Mouse (Mus musculus): ENCODE measurements at regions not wholly inside any gene's neighbourhood (a gene's known extent, or its start where the extent isn't known, plus 50 kb on each side); places are given as distances from the start of the nearest gene placed in this dataset.

DNA sequence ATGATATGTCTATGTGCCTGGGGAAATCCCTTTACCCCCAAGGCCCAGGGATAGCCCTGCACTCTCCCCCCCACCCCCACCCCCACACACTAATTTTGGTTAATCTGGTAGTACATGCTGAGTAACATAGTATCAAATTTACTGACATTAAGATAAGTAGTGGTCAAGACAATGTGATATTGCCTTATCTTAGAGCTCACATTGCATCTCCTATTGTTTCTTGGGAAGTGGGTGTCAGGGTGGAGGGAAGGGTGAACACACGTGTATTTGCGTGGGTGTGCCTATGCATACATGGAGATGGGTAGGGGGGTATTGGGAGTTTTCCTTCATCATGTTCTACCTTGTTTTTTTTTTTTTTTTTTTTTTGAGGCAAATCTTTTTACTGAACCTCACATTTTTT, 474.8 kb upstream of the Smim15 start:
- no peak for TF ChIP-seq GATA1 (IDR thresholded peaks at IDR 0.05; ENCODE audit: low read length)

DNA sequence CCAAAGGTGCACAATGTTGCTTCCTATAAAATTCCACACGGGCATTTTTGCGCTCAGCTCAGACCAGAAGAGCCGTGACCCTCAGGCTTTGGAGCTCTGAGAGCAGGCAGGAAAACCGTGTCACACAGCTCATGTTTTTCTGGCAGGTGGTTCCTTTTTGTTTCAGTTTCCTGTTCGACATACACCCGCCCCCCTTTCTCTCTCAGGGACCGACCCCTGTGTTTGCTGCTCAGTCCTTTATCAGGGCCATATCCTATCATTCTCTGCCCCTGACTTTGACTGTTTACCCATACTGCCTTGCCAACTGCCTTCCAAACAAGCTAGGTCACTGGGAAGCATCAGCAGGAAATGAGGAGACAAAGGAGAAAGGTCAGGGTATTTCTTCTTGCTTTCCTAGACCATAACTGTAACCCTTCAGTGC, 475.5 kb upstream of the Smim15 start:
- no peak for TF ChIP-seq GATA1 (IDR thresholded peaks at IDR 0.05; ENCODE audit: low read length)

DNA sequence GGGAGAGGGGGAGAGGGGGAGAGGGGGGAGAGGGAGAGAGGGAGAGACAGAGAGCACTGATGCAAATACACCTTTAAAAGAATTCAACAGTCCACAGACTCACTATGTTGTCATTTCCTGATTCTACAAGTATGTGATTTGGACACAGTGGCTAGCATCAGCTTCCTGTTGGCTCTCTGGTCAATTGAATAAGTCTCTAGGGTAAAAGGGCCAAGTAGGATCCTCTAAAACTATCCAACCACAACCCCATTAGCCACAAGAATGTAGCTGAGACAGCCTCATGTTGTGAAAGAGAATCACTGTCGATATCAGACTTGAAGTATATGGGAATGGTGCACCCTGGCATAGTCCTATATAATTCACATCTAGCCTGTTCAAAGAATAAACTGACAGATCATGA, 481.8 kb upstream of the Smim15 start:
- TF ChIP-seq GATA1 (IDR thresholded peaks at IDR 0.05; ENCODE audit: low read length) = no peak

DNA sequence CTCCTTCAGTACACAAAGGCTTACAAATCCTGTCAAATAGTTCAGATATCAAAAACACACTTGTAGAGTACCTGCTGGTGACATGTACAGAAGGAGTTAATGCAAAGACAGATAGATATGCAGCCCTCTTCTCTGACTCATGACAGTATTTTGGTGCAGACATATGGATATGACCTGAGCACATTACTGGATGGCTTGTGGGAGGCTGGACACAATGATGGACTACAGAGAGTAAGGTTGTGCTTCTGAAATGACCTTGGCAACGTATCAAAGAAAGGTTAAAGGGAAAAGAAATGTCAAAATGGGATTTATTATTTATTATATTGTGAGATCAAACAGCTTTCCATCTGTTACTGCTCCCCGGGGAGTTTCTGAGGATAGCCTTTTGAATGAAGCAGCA, 482.7 kb upstream of the Smim15 start:
- no peak for TF ChIP-seq GATA1 (IDR thresholded peaks at IDR 0.05; ENCODE audit: low read length)

DNA sequence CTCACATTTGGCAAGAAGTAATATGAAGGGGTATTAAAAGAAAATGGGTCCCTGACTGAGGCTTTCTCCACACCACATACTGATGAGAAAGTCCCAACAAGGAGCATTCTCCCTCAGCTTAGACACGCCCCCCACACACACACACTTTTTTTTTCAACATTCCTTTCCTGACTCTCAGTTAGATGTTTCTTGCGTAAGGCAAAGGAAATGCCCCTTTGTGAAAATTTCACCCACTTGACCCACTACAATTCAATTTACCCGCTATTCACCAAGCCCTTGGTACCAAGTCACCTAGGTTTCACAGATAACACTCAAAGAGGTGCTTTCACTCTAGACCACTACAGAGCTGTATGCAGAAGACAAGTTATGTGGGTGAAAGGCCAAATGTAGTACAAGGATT, 488.3 kb upstream of the Smim15 start:
- TF ChIP-seq GATA1 (IDR thresholded peaks at IDR 0.05; ENCODE audit: low read length) = no peak

DNA sequence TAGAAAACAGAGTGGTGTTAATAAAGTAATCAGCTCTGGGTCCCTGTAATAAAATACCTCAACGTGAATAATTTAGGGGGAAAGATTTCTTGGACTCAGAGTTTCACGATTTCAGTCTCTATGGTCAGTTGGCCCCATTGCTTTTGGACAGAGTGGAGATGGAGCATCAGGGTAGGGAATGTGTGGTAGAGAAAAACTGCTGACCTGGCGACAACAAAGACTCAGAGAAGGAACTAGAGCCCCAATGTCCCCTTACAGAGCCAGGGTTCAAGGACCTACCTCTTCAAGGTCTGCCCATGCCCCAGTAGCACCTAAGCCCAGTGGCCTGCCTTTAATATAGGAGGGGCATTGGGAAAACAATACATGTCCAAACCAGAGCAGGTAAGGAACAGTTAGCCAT, 490.2 kb upstream of the Smim15 start:
- TF ChIP-seq GATA1 (IDR thresholded peaks at IDR 0.05; ENCODE audit: low read length) = no peak

DNA sequence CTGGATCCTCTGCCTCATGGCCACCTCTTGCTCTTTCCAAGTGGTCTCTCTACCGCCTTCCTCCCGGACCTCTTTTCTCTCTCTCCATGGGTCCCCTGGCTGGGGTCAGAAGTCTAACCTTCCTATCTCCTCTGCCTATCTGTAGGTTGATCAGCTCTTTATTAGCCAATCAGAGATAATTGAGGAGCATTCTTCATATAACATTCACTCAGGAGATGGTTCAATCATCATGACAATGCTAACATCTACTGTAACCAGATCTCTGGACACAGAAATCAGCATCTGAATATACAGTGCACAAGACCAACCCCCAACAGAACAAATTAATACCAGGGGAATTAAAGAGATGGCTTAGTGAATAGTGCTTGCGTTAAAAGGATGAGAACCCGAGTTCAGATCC, 492.1 kb upstream of the Smim15 start:
- TF ChIP-seq GATA1 (IDR thresholded peaks at IDR 0.05; ENCODE audit: low read length) = no peak

DNA sequence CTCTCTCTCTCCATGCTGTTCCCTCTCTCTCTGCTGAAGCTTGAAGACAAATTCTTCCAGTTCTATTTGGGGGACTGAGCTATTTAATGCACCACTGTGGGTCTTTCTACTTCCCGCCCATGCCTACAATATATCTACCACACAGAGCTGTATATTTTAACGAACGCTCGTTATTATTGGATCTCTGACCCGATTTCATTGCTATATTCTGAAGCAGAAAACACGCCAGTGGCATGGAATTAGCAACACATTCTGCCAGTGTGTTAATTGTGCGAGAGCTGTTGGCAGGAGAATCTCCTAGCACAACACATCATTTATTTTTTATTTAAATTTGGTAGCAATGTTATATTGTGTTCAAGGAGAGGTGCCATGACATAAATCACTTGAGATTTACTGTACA, 497.2 kb upstream of the Smim15 start:
- no peak for TF ChIP-seq GATA1 (IDR thresholded peaks at IDR 0.05; ENCODE audit: low read length)

DNA sequence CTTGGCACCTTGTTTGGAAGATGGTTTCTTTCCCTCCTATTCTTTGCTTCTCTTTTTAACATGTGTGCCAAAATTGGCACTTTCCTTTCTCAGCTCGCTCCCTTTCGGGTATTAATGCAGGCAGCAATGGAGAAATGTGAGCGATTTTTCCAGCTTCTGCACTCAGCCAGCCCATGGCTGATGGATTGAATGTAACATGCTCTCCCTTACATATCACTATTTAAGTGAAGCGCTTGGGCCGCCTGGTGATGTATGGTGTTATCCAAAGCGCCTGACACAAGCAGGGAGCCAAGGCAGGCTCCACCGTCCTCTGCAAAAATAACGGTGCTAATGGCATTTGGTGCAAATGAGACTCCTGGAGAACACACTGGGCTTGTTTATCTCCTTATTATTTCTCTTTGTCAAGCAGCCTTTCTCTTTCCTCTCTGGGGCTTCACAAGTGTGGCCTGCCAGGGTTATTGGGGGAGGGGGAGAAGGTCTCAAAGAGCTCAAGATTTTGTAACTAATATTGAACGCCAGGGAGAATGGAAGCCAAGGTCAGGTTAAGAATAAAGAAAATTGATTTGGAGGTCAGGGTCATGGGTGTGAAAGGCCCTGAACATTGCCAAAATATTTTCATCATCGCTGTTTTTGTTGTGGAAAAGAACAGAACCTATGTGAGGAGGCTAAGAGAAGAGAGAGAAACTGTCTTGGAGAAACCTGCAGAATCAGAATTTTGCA, 497.9 kb upstream of the Smim15 start:
- TF ChIP-seq GATA1 (IDR thresholded peaks at IDR 0.05; ENCODE audit: low read length) = no peak

DNA sequence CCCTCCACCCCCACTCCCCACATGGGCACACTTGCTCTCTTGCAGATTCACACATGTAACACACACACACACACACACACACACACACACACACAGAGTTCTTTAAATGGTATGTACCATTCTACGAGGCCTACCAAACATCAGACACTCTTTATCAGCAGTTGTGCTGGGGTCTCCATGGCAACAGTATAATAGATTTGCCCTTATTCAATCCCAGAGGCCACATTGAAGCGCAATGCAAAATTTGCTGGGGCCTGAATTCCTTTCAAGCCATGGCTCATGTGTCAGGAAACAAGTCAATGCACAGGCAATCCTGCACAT, 502.7 kb upstream of the Smim15 start:
- no peak for TF ChIP-seq GATA1 (IDR thresholded peaks at IDR 0.05; ENCODE audit: low read length)

DNA sequence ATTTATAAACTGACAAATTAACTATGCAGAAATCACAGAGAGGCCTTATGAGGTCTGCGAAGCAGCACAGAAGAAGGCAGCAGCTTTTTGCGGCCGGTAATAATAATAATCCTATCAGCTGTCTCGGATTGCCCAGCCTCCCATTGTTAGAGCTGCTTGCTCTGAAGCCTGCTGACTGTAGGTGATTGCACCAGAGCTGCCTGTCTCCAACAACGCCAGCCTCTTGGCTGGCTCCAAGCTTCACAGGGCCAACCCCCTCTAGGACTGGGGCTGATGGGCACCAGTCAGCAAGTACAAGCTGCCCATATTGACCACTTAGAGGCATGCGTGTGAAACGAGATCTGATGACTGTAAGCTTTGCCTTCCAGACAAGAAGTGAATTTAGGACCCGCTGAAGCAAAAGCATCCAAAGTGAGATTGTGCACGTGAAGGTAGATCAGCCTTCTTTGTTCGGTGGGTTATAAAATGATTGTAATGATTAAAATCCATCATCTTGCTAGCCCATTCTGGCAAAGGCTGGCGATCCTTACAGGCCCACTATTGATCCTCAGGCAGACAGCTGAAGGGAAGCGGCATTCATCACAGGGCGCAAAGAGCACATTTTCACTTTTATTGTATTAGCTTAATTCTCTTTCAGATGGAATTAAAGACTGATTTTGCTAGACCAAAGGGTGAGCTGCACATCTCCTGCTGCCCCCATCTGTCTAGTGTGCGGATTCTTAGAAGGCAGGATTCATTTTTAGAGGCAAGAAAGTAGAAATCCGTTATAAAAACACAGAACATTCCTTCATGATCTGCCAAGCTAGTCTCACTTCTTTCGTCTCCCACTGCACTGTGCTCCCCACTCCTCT, 503.2 kb upstream of the Smim15 start:
- TF ChIP-seq GATA1 (IDR thresholded peaks at IDR 0.05; ENCODE audit: low read length) = no peak

DNA sequence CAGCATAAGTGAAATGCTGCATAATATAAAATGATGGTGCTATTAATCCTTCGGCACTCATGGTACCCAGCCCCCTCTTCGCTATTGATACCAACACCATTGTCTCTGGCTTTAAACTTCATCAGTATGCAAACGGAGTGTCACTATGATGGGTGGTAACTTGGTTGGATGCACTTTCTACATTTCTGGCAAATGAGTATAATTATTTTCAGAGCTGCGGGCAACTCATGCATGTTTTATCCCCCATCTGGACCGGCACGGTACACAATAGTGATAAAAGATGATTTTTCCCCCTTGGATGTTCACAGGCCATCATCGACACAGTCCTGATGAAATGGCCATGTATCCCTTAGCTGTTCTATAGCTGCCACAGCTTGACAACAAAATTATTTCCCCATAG, 503.9 kb upstream of the Smim15 start:
- TF ChIP-seq GATA1 (IDR thresholded peaks at IDR 0.05; ENCODE audit: low read length) = no peak

DNA sequence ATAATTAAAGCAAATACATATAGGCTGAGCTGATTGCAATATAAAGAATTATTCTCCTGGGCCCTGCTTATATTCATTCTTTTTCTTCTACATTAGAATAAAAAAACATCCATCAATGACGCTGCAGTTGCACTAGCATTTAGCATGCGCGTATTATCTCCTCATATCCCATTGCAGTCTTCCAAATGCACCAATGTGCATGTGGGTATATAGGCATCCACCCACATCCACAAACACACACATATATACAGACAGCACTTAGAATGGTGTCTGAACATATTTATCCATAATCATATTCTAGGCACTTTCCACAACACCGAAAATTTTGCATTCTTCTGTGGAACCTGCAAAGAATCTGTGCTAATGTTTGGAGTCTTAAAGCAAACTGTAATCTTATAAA, 504.4 kb upstream of the Smim15 start:
- TF ChIP-seq GATA1 (IDR thresholded peaks at IDR 0.05; ENCODE audit: low read length) = no peak

DNA sequence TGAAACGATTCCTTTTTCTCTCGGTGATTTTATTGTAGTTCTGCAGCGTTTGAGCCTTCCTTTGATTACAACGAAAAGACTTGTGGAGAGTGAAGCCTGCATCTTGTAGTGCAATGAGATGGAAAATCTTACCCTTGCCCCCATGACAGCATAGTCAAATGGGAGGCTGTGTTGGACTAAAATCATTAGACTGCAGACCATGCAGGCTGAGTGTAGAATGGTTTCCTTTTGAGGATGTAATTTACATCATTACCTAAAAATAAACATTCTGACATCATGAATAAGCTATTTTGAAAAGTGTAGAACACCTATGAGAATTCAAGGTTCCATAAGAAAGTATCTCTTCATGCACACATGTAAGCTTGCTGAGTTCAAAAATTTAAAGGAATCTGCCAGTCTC, 504.9 kb upstream of the Smim15 start:
- no peak for TF ChIP-seq GATA1 (IDR thresholded peaks at IDR 0.05; ENCODE audit: low read length)

DNA sequence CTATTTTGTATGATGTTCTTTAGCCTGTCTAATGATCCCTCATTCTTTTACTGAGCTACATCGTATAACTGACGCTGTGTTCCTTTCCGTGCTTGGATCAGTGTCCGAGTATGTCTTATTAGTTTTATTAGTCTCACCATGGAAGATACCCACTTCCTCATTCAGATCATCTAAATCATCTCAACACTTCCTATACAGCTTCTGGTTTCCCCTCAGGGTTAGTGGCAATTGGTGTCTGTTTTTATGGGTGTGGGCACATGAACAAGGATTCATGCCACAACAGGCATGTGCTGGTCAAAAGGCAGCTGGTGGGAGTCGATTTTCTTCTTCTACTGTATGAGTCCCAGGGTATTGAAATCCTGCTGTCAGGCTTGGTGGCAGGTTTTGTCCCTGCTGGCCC, 509.0 kb upstream of the Smim15 start:
- no peak for TF ChIP-seq GATA1 (IDR thresholded peaks at IDR 0.05; ENCODE audit: low read length)

DNA sequence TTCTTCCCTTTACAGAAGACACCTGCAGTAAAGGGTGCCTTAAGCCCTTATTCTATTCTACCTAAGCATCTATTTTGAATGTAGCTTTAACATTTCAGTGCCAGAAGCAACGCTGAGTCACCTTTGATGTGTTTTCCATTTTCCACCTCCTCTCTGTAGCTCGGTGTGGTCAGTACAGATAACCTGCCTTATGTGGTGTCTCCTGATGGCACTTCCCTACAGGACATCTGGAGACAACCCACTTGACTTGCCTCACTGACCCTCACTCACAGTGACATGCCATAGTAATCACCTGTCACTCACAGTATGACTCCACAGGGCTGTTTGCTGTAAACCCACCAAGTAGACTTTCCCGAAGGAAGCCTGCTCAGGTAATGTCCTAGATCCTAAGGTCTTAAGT, 510.9 kb upstream of the Smim15 start:
- no peak for TF ChIP-seq GATA1 (IDR thresholded peaks at IDR 0.05; ENCODE audit: low read length)

DNA sequence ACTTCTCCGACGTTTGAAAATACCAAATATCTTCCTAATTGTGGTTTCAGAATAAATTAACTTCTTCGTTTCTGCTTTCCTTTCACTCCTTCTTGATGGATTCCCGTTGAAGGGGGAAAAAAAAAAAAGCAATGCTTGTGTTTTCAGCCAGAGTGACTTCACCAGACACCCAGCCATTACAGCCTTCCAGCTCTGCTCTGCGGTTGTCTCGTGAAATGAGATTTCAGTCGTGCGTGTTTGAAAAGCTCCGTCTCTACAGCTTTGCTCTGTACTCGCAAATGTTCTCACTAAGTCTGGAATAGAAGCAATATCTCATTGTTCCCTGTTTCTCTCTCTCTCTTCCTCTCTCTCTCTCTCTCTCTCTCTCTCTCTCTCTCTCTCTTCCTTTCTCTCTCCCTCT, 509.6 kb upstream of the Kif2a start:
- no peak for TF ChIP-seq GATA1 (IDR thresholded peaks at IDR 0.05; ENCODE audit: low read length)
